Comparison of ENCODE assay signal across 11 mouse cellular contexts in the genomic region with DNA sequence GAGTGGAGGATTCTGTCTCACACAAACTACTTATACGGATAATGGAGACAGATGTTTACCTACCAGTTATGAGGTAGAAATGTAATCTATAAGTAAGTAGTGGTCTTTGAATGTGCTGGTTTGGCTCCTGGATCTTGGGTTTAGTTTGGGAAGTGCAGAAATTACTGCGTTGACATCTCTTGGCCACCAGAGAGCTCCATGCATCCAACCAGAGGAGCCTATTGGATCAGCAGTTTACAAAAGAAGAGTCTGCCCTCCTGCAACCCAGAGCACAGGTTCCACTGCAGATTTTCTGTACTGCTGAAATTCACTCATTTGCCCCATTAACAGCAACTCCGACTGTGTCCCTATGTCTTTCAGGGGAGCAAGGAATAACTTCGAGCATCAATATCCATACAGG.
DNase-seq lines count a peak whose midpoint lies in the region; ATAC-seq lines count a peak whose summit lies in the region.
"Had no signal": no experiment of that assay in that cellular context is flagged by ENCODE, and none has a peak within 500 bp of the region (broad histone marks: within the 10 kb centered on the region; RNA-seq: fewer than 3 reads in every experiment).

No protein-coding gene starts in this region.

- ATAC-seq in embryonic facial prominence, embryonic 14.5 days (ENCODE audit: low read depth): no peak
- peak; percentile 63; the same call in 1 of the 2 replicates for ATAC-seq in midbrain, embryonic 11.5 days (ENCODE audit: low FRiP score)
- ATAC-seq in hindbrain, embryonic 16.5 days: peak; percentile 75

- no peaks in the 10 kb centered on the region for H3K36me3 ChIP-seq in embryonic facial prominence, embryonic 14.5 days (ENCODE audit: control insufficient read depth, insufficient read depth, low read length)
- no peaks in the 10 kb centered on the region for H3K36me3 ChIP-seq in embryonic facial prominence, embryonic 10.5 days (replicated peaks)
- H3K36me3 ChIP-seq in midbrain, embryonic 11.5 days (ENCODE audit: control insufficient read depth, insufficient read depth, low read length): no peaks in the 10 kb centered on the region
- H3K36me3 ChIP-seq in midbrain, embryonic 10.5 days: no peaks in the 10 kb centered on the region
- H3K36me3 ChIP-seq in hindbrain, embryonic 16.5 days (ENCODE audit: control insufficient read depth, insufficient read depth, low read length): no peaks in the 10 kb centered on the region
- H3K36me3 ChIP-seq: G1E had no signal

- H3K4me2 ChIP-seq in embryonic facial prominence, embryonic 14.5 days (ENCODE audit: low read depth, low read length): no peak overlapping the region
- H3K4me2 ChIP-seq in midbrain, embryonic 11.5 days: no peak overlapping the region
- H3K4me2 ChIP-seq in hindbrain, embryonic 16.5 days (ENCODE audit: low read length): no peak overlapping the region

- peak; percentile 56 for DNase-seq in embryonic facial prominence, embryonic 14.5 days (ENCODE audit: low spot score)
- DNase-seq in embryonic facial prominence, embryonic 10.5 days (ENCODE audit: low spot score): no peak
- DNase-seq in midbrain, embryonic 11.5 days (ENCODE audit: low spot score, missing footprints): no peak
- DNase-seq in midbrain, embryonic 10.5 days (ENCODE audit: low spot score): no peak
- DNase-seq in retina, embryonic 14.5 days (ENCODE audit: low spot score): peak; percentile 40
- no peak for DNase-seq in testis, postnatal 10 days (ENCODE audit: low spot score)
- no peak for DNase-seq in Muller cell, postnatal 12 days (ENCODE audit: inconsistent ontology term)
- DNase-seq: thymus, postnatal 4 days had no signal

- peaks cover 15% of the 10 kb centered on the region; the same call in 1 of the 2 replicates for H3K27me3 ChIP-seq in embryonic facial prominence, embryonic 14.5 days (replicated peaks; ENCODE audit: control insufficient read depth, insufficient read depth, low read length)
- peaks cover 89% of the 10 kb centered on the region for H3K27me3 ChIP-seq in embryonic facial prominence, embryonic 10.5 days (replicated peaks; ENCODE audit: low read depth, poor library complexity, severe bottlenecking)
- peaks cover 2% of the 10 kb centered on the region for H3K27me3 ChIP-seq in midbrain, embryonic 11.5 days (ENCODE audit: control insufficient read depth, insufficient read depth, low read length)
- H3K27me3 ChIP-seq in midbrain, embryonic 10.5 days (ENCODE audit: low read depth, poor library complexity, severe bottlenecking): peaks cover 99% of the 10 kb centered on the region
- H3K27me3 ChIP-seq in hindbrain, embryonic 16.5 days (replicated peaks; ENCODE audit: control insufficient read depth, insufficient read depth, low read length): 0 out of 2 replicates have a peak, but pooled peaks cover 2% of the 10 kb centered on the region

- no peak overlapping the region for H3K27ac ChIP-seq in embryonic facial prominence, embryonic 14.5 days (replicated peaks; ENCODE audit: low read depth, low read length)
- H3K27ac ChIP-seq in embryonic facial prominence, embryonic 10.5 days (replicated peaks): no peak overlapping the region
- no peak overlapping the region for H3K27ac ChIP-seq in midbrain, embryonic 11.5 days (ENCODE audit: low read depth, low read length)
- H3K27ac ChIP-seq in midbrain, embryonic 10.5 days (replicated peaks): no peak overlapping the region
- H3K27ac ChIP-seq in hindbrain, embryonic 16.5 days (ENCODE audit: low read depth, low read length): no peak overlapping the region

- H3K9ac ChIP-seq in embryonic facial prominence, embryonic 14.5 days (ENCODE audit: low read depth, low read length): no peak overlapping the region
- H3K9ac ChIP-seq in midbrain, embryonic 11.5 days (ENCODE audit: low read length): no peak overlapping the region
- H3K9ac ChIP-seq in hindbrain, embryonic 16.5 days (ENCODE audit: low read depth, low read length): no peak overlapping the region

- no peaks in the 10 kb centered on the region for H3K9me3 ChIP-seq in embryonic facial prominence, embryonic 14.5 days (ENCODE audit: control insufficient read depth, low read length)
- H3K9me3 ChIP-seq in embryonic facial prominence, embryonic 10.5 days: no peaks in the 10 kb centered on the region
- no peaks in the 10 kb centered on the region for H3K9me3 ChIP-seq in midbrain, embryonic 11.5 days (ENCODE audit: control insufficient read depth, low read length)
- no peaks in the 10 kb centered on the region for H3K9me3 ChIP-seq in midbrain, embryonic 10.5 days (replicated peaks)
- no peaks in the 10 kb centered on the region for H3K9me3 ChIP-seq in hindbrain, embryonic 16.5 days (ENCODE audit: control insufficient read depth, low read length)
- H3K9me3 ChIP-seq: G1E had no signal

- WGBS in embryonic facial prominence, embryonic 14.5 days: 30% methylated on average over 4 of the region's 4 CpGs
- 33% methylated on average over 4 of the region's 4 CpGs for WGBS in embryonic facial prominence, embryonic 10.5 days
- 29% methylated on average over 4 of the region's 4 CpGs for WGBS in midbrain, embryonic 11.5 days
- 34% methylated on average over 4 of the region's 4 CpGs for WGBS in midbrain, embryonic 10.5 days
- WGBS in hindbrain, embryonic 16.5 days: 33% methylated on average over 4 of the region's 4 CpGs

- H3K4me1 ChIP-seq in embryonic facial prominence, embryonic 14.5 days (ENCODE audit: control insufficient read depth, insufficient read depth, low read length): no peaks in the 10 kb centered on the region
- H3K4me1 ChIP-seq in embryonic facial prominence, embryonic 10.5 days: peaks cover 1% of the 10 kb centered on the region; the same call in 1 of the 2 replicates
- H3K4me1 ChIP-seq in midbrain, embryonic 11.5 days (ENCODE audit: control insufficient read depth, insufficient read depth, low read length): no peaks in the 10 kb centered on the region
- H3K4me1 ChIP-seq in midbrain, embryonic 10.5 days: no peaks in the 10 kb centered on the region
- no peaks in the 10 kb centered on the region for H3K4me1 ChIP-seq in hindbrain, embryonic 16.5 days (ENCODE audit: control insufficient read depth, insufficient read depth, low read depth, low read length)

- H3K4me3 ChIP-seq in embryonic facial prominence, embryonic 14.5 days (ENCODE audit: low read depth, low read length): no peak overlapping the region
- no peak overlapping the region for H3K4me3 ChIP-seq in embryonic facial prominence, embryonic 10.5 days
- H3K4me3 ChIP-seq in midbrain, embryonic 11.5 days (ENCODE audit: low read depth, low read length): no peak overlapping the region
- no peak overlapping the region for H3K4me3 ChIP-seq in midbrain, embryonic 10.5 days
- no peak overlapping the region for H3K4me3 ChIP-seq in hindbrain, embryonic 16.5 days (ENCODE audit: low read length)
- H3K4me3 ChIP-seq: erythroblast, embryonic 14.5 days had no signal

Comparison
In these comparisons a context has a peak if more than half of its experiments do, and no peak if none do; other contexts are left out.
1. DNase-seq: peak in embryonic facial prominence, embryonic 14.5 days (single experiment) and retina, embryonic 14.5 days (single experiment); none in embryonic facial prominence, embryonic 10.5 days (single experiment), midbrain, embryonic 11.5 days (single experiment), midbrain, embryonic 10.5 days (single experiment), testis, postnatal 10 days (single experiment) and Muller cell, postnatal 12 days (single experiment).